Mouse (Mus musculus) kidney, embryonic 15.5 days (tissue): ENCODE results near the gene Ormdl1. TPM values are rescaled to one million over a fixed set of nuclear protein-coding genes. Genes with fewer than 3 reads are reported as not detected.
A peak's percentile ranks its signal among the peaks of the same experiment; 100 is the strongest.
"Not testable (repeated sequence)": the region's sequence is repeated elsewhere in the genome, so short reads cannot be mapped to it uniquely, and the experiment has no call there.

ENCODE experiments used
- ATAC-seq: fragments of 200-750 bp; cut with Nextera tagmentation; replicated peaks from 2 replicates; pipeline ENCODE4 v1.8.0; 2017; ENCODE audit warnings: moderate TSS enrichment; ENCODE audit not compliant: low FRiP score
- H3K27ac ChIP-seq: fragments of 300-500 bp; sonication (generic); 2 replicates; pipeline ENCODE4 v1.5.1; 2015; ENCODE audit warnings: mild to moderate bottlenecking, inconsistent platforms
- H3K27me3 ChIP-seq: fragments of 300-500 bp; sonication (generic); 2 replicates; pipeline ENCODE4 v1.6.1; 2015; ENCODE audit warnings: inconsistent platforms
- H3K36me3 ChIP-seq: fragments of 300-500 bp; sonication (generic); 2 replicates; pipeline ENCODE4 v1.6.1; 2015; ENCODE audit warnings: inconsistent platforms
- H3K4me1 ChIP-seq: fragments of 300-500 bp; sonication (generic); 2 replicates; pipeline ENCODE4 v1.6.1; 2015; ENCODE audit warnings: inconsistent platforms
- H3K4me2 ChIP-seq: fragments of 300-500 bp; sonication (generic); 2 replicates; pipeline ENCODE4 v1.6.1; 2015; ENCODE audit warnings: moderate library complexity, mild to moderate bottlenecking, inconsistent platforms
- H3K4me3 ChIP-seq: fragments of 300-500 bp; sonication (generic); replicated peaks from 2 replicates; pipeline ENCODE4 v1.5.1; 2015; ENCODE audit warnings: mild to moderate bottlenecking, inconsistent platforms
- H3K9ac ChIP-seq: fragments of 300-500 bp; sonication (generic); 2 replicates; pipeline ENCODE4 v1.6.1; 2015; ENCODE audit warnings: mild to moderate bottlenecking, inconsistent platforms
- H3K9me3 ChIP-seq: fragments of 300-500 bp; sonication (generic); replicated peaks from 2 replicates; pipeline ENCODE4 v1.6.1; 2016; ENCODE audit warnings: inconsistent platforms
- WGBS: fragments of 180-500 bp; shearing (Covaris S2); methylation state at CpG from one replicate; pipeline ENCODE4 v1.1.7; 2015; ENCODE audit warnings: mixed read lengths; 5-methylcytosine and 5-hydroxymethylcytosine counted together
- polyA plus RNA-seq: library from polyadenylated mRNA; unstranded; fragments of >200 nt; fragmentation: Nextera tagmentation; extraction: Ambion mirVana; gene quantifications from 2 replicates; pipeline ENCODE4 v1.2.1, GENCODE M21; 2015

Ormdl1 gene
- polyA plus RNA-seq, 1 experiment from 2014 or later = 42.7 TPM

DNA sequence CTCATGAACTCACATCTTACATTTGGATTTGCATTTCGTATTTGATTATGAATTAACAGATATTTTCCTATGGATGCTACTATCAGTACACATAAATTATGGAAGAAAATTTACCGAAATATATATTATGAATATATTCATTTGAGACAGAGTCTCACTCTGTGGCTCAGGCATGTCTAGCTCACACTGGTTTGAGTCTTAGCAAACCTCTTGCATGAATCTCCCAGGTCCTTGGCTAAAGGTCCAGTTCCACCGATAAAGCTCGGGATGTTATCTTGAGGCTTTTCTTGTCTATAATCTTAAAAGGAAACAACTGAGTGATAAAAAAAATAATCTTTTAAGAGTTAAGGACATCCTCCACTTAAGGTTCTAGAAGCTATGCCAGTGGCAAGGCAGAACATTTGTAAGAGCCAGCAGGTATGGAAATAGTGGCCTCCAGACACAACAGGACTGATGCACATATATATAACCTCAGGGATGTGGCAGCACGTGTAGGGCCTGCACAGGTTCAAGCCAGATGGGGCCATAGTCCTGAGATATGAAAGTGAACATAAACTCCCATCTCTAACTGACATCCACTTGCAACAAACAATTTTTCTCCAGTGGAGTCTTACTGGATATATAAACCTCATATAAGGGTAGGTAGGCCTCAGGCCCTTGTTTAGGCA lies 28.1 kb downstream of the Ormdl1 start:
- no peaks in the 10 kb centered on the region for H3K4me1 ChIP-seq
- H3K27me3 ChIP-seq = no peaks in the 10 kb centered on the region
- peaks cover 25% of the 10 kb centered on the region; the same call in 1 of the 2 replicates for H3K36me3 ChIP-seq
- no peak overlapping the region for H3K4me2 ChIP-seq
- H3K27ac ChIP-seq = no peak overlapping the region
- ATAC-seq = no peak
- no peak overlapping the region for H3K4me3 ChIP-seq
- no peak overlapping the region for H3K9ac ChIP-seq
- 92% methylated on average over 5 of the region's 5 CpGs for WGBS
- H3K9me3 ChIP-seq = no peaks in the 10 kb centered on the region

DNA sequence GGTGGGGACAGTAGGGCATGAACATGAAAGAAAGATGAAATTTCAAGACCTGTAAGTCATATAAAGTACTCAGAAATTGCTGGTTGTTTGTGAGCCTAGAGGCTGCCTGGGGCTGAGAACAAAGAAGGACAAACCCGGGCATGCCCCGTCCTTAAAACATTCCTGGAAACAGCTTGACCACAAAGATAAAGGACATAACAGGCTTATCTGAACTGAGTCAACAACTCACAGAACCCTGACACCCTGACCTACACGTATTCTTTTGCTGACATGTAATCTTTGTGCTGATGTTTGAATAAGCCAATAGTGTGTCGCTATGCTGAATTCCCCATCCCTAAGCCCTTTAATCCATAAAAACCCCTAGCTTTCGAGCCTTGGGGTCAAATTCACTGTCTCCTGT lies 36.6 kb downstream of the Ormdl1 start:
- H3K36me3 ChIP-seq, H3K4me2 ChIP-seq, H3K4me3 ChIP-seq, H3K4me1 ChIP-seq, H3K9me3 ChIP-seq, ATAC-seq, H3K27ac ChIP-seq, H3K9ac ChIP-seq, H3K27me3 ChIP-seq: not testable (repeated sequence)
- WGBS = 83% methylated on average over 5 of the region's 5 CpGs

DNA sequence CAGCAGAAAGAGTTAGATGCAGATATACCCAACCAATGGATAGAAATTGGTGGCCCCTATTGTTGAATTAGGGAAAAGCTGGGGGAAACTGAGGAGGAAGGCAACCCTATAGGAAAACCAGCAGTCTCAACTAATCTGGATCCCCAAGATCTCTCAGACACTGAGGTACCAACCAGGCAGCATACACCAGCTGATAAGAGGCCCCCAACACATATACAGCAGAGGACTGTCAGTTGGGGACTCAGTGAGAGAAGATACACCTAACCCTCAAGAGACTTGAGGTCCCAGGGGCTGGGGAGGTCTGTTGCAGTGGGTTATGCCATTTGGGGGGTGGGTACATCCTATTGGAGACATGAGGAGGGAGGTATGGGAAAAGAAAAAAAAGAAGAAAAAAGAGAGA lies 38.6 kb downstream of the Ormdl1 start:
- no peak for ATAC-seq
- H3K27me3 ChIP-seq = no peaks in the 10 kb centered on the region
- H3K4me3 ChIP-seq = no peak overlapping the region
- H3K36me3 ChIP-seq = peaks cover 3% of the 10 kb centered on the region
- H3K4me1 ChIP-seq = no peaks in the 10 kb centered on the region
- no peak overlapping the region for H3K9ac ChIP-seq
- no peak overlapping the region for H3K27ac ChIP-seq
- H3K9me3 ChIP-seq = no peaks in the 10 kb centered on the region; the same call in 1 of the 2 replicates
- H3K4me2 ChIP-seq = no peak overlapping the region

DNA sequence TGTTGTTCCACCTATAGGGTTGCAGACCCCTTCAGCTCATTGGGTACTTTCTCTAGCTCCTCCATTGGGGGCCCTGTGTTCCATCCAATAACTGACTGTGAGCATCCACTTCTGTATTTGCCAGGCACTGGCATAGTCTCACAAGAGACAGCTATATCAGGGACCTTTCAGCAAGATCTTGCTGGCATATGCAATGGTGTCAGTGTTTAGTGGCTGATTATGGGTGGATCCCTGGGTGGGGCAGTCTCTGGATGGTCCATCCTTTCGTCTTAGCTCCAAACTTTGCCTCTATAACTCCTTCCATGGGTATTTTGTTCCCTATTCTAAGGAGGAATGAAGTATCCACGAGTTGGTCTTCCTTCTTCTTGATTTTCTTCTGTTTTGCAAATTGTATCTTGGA lies 40.5 kb downstream of the Ormdl1 start:
- ATAC-seq = not testable (repeated sequence)
- WGBS = 78% methylated on average over 2 of the region's 2 CpGs

DNA sequence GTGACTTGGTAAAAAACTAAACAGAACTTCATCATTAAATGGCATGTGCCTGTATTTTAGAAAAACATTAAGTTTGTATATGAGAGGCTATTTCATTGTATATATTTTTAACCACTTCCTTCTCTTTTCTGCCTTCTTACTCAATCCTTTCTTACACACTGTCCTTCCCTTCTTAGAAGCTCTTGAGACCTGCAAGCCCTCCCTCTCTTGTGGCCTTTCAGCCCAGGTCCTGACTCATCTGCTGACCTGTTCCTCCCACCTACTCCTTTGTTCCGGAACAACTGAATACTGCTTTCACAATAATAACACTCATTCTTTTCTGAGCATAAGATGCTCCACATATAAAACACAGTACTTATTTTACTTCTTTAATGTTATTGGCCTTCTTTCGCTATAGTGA lies 44.2 kb downstream of the Ormdl1 start:
- 0 out of 2 replicates have a peak, but pooled peaks cover 13% of the 10 kb centered on the region for H3K9me3 ChIP-seq
- no peaks in the 10 kb centered on the region for H3K27me3 ChIP-seq
- H3K4me1 ChIP-seq = no peaks in the 10 kb centered on the region
- WGBS = 92% methylated on average over 2 of the region's 2 CpGs
- peaks cover 51% of the 10 kb centered on the region for H3K36me3 ChIP-seq
- no peak overlapping the region for H3K9ac ChIP-seq
- H3K4me3 ChIP-seq = no peak overlapping the region
- ATAC-seq = no peak
- H3K4me2 ChIP-seq = no peak overlapping the region
- H3K27ac ChIP-seq = no peak overlapping the region

More for the DNA sequence above, 40.5 kb downstream of the Ormdl1 start:
- not testable (repeated sequence) for H3K27ac ChIP-seq, H3K4me2 ChIP-seq, H3K4me1 ChIP-seq, H3K9ac ChIP-seq, H3K27me3 ChIP-seq, H3K4me3 ChIP-seq
- Histone ChIP-seq H3K36me3 (peaks cover 22% of the 10 kb centered on the region), H3K9me3 (peaks cover 13% of the 10 kb centered on the region; the same call in 1 of the 2 replicates)

DNA sequence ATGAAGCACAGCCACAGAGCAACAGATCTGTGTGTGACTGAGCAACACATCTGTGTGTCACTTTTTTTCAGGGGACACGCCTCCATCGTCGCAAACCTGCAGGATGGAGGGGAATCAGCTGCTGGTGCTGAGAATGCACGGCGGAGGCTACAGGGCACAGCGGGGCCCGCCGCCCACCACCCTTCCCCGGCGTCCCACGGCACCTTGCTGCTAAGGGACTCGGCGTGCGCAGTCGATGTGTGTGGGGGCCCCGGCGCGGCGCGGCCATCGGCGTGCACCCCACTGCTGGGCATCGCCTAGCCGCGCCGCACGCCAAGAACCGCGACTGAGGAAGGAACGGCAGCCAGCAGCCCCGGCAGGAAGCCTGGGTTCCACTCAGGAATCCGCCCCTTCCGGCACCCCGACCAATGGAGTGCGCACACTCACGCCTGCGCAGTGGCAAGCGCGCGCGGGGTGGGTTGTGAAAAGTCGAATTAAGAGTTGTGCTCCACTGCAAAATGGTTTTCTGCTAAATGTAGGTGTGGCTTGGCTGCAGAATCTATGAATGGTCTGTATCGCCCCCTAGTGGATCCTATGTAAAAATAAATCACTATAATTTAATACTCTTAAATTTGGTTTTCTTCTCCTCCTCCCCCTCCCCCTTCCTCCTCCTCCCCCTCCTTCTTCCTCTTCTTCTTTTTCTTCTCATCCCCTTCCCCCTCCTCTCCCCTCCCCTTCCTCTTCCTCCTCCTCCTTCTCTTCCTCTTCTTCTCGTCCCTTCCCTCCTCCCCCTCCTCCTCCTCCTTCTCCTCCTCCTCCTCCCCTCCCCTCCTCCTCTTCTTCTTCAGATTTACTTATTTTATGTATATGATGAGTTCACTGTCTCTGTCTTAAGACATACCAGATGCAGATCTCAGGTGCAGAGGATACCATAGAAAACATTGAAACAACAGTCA lies 55.7 kb downstream of the Ormdl1 start, which contains the start of the genes Asdurf, Gm28551 and Asnsd1:
Gene Asdurf, minus strand, starts transcription at position 293 of the 935 bp plus-strand sequence.
Gene Gm28551, minus strand, starts transcription at position 341 of the 935 bp plus-strand sequence.
Gene Asnsd1, minus strand, starts transcription at position 426 of the 935 bp plus-strand sequence.
- peaks cover 6% of the 10 kb centered on the region for H3K4me1 ChIP-seq
- H3K27me3 ChIP-seq = no peaks in the 10 kb centered on the region
- ATAC-seq = peak; percentile 100
- no peaks in the 10 kb centered on the region for H3K9me3 ChIP-seq
- peaks cover 25% of the 10 kb centered on the region for H3K36me3 ChIP-seq
- peak within 1 kb of the TSS; percentile 54 for H3K4me2 ChIP-seq
- WGBS = 0% methylated on average over 43 of the region's 44 CpGs
- peak within 1 kb of the TSS; percentile 92 for H3K4me3 ChIP-seq
- H3K27ac ChIP-seq = peak within 1 kb of the TSS; percentile 91
- H3K9ac ChIP-seq = peak within 1 kb of the TSS; percentile 96

DNA sequence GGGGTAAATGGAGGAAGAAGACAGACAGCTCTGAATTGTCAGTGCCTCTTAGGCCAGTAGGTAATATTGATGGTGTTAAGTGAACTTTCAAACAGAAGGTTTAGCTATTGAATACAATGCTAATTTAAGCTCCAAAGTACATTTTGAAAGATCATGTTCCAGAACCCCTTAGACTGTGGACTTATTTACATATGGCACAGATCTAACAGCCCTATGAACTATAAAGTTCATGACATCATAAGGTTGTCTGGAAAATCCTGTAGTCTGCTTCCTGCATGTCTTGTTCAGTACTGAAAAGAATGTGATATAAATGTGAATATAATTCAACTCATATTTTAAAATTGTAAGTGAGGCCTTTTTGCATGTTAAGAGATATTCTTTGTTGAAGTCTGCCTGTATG lies 62.1 kb downstream of the Ormdl1 start:
- no peak for ATAC-seq
- H3K9me3 ChIP-seq = no peaks in the 10 kb centered on the region
- H3K9ac ChIP-seq = no peak overlapping the region
- H3K27ac ChIP-seq = no peak overlapping the region
- H3K36me3 ChIP-seq = no peaks in the 10 kb centered on the region
- no peaks in the 10 kb centered on the region for H3K27me3 ChIP-seq
- no peak overlapping the region for H3K4me3 ChIP-seq
- H3K4me2 ChIP-seq = no peak overlapping the region
- H3K4me1 ChIP-seq = no peaks in the 10 kb centered on the region

Other genes starting within 250 kb of the Ormdl1 start
- gene Mstn, start 235.5 kb upstream of the Ormdl1 start, polyA plus RNA-seq = 0.38 and 0.72 TPM in 2 replicates
- not detected in 2 replicates for gene 1700019A02Rik, start 109.5 kb upstream of the Ormdl1 start, polyA plus RNA-seq
- gene Pms1, start 77 bp upstream of the Ormdl1 start, polyA plus RNA-seq = 18.6 and 19.1 TPM in 2 replicates
- not detected in 2 replicates for gene Gm28778, start within 50 bp of the Ormdl1 start, polyA plus RNA-seq
- gene Osgepl1, start 16.5 kb downstream of the Ormdl1 start, polyA plus RNA-seq = 19.3 and 23.2 TPM in 2 replicates
- gene Asdurf, start 55.5 kb downstream of the Ormdl1 start, polyA plus RNA-seq = 3.1 TPM in 1 of 2 replicates, not detected in the other
- 0.65 and 0.77 TPM in 2 replicates for gene Gm28551, start 55.6 kb downstream of the Ormdl1 start, polyA plus RNA-seq
- 69.5 and 70.4 TPM in 2 replicates for gene Asnsd1, start 55.7 kb downstream of the Ormdl1 start, polyA plus RNA-seq